Mouse (Mus musculus): Measurements from ENCODE around the gene Pcyt2.
A peak's percentile ranks its signal among the peaks of the same experiment; 100 is the strongest.

The Pcyt2 gene

DNA sequence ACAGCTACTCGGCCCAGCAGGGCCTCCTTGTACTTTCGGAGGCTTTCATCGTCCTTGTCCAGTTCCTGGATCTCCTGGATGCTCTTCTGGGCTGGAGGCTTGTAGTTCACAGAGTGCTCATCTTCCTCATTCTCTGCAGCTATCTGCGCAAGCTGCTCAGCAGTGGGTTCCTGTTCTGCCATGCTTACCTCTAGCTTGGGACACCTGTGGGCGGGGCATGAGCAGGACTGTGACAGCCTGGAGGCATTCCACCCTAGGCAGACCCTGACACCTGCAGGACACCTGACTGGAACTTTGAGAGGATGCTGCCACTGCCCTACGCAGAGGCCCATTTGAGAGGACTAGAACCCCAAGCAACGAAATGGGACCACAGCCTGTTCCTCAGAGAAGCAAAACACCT, 37.5 kb downstream of the Pcyt2 start:
- DNase-seq = no peak

DNA sequence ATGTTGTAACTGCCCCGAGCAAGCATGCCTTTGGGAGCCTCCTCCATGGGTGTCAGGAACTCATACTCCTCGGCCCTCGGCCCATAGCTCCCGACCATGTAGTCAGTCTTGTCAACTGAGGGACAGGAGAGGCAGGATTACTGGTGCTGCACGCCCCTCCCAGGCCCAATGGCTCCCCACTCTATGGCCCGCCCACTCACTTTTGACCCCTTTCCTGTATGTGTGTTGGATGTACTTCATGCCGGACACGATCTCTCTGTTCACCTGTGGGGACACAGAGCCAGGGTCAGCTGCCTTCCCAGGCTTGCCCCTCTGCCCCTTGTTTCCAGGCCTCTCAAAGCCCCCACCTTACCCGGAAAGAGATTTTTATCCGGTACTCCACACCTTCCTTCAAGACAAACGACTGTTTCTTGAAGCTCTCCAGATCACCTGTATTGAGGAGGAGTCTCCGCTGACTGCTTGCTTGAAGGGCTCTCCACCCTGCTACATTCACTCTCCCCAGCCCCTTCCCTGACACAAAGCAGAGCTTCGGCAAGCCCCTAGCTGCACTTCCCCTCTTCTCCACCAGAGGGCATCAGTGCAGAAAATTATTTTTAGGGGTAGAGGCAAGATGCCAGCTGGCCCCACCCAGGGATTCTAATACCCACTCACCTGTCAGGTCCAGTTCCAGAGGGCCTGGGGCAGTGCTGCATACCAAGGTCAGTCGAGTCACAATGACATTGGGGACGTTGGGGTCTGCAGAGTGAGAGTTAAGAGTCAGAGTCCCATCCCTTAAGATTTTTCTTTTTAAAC, 38.2 kb downstream of the Pcyt2 start:
- DNase-seq = peak; percentile 67

DNA sequence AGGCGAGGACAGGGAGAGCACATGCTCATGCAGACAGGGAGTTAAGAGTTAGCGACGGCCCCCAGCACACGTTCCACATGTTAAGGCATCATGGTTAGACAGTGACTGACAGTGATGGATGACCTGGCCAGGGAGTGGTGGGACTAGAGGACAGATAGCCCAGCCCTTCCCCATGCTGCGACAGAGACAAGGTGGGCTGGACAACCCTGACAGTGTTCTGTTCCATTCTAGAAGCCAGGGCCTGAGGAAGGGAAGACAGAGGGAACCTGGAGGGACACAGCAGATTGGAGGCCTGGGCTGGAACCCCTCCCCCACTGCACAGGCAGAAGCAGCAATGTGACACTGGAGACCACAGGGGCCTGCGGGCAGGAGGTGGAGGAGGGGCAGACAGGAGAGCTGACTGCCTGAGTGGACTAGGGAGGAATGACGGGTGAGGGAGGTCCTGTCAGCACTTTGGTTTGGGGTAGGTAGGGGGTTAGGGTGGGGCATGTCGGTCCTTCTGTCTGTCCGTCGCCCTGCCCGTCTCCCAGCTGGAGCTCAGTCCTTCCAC, 39.0 kb downstream of the Pcyt2 start:
- DNase-seq = no peak

DNA sequence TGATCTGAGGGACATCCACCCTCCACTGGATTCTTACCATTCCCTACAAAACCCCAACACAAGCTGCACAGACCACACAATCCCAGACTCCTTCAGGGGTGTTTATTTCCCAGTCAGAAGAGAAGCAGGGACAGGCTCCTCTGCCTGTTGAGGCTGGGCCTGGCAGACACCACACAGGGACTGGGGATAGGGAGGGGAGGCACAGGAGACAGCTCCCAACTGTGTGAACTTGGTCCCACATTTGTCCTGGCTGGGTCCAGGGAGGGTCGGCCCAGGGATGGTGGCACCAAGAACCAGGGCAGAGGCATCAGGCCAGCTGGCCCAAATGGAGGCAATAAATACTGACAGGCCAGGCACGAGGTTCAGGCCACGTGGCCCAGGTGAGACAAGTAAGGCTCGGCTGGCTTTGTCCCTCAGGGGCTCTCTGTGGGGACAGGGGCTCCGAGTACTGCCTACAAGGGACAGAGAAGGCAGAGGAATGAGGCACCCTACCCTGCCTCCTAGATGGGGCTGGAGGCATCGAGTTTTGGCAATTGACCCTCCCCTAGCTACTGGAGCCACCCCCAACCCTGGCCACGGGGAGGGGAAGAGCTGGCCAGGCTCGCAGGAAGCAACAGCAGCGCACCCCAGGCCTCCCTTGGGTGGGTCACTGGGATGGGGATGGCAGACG, 39.6 kb downstream of the Pcyt2 start:
- DNase-seq = no peak

DNA sequence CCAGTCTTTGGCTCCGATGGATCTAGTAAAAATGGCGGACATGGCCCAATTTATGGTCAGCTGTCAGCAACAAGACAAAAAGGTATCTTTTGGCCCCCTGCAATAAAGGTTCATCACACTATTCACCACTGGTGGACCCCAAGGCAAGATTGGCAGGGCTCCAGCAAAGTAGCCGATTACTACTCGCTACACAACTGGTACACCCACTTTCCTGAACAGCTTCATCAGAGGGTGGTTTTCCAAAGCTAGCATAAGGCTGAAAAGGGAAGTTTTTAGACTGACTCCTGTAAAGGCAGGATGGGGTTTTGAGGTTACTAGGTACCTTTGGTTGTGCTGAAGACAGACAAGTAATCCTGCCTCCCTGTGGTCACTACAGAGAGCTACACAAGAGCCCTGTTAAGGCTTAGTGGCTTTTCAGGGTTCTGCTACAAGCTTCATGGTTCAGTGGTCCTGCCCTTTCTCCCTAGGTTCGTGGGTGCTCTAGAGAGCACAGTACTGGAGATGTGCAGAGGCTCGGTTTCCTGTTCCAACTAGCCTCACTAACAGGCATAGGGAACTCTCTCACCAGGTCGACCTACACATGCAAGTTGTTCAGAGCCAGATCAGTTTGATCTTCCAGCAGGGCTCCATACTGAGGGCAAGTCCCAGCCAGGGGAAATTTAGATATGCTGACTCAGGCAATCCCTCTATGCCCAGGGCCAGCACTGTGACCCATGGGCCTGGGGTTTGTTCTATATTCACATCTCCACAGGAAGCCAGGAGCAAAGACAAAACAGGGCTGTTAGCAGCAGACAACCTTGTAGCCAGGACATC, 40.3 kb downstream of the Pcyt2 start:
- DNase-seq = no peak

DNA sequence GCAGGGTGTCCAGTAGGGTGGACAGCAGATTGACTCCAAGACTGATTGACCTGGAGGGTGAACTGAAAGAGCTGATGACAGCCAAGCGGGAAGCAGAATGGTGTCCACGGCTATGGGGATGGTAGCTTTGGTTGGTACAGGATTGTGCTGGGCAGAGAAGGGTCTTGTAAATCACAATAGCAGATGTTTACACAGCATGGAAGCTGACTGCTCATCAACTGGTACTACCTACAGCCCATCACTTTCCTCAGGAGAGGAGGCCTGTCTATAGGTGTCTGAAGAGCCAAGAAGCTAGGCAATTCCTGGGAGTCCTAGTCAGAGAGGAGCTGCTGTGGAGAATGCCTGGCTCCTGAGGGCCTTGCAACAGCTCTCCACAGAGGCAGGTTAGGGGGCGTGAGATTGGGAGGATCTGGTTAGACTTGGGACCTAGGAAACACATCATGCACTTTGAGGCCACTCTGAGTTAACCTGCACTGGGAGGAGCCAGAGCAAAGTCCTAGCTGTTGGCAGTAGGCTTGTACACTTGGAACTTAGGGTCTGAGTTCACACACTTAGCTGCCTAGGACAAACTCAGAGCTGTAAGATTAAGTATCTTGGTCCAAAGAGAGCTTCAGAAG, 41.3 kb downstream of the Pcyt2 start:
- no peak for DNase-seq

DNA sequence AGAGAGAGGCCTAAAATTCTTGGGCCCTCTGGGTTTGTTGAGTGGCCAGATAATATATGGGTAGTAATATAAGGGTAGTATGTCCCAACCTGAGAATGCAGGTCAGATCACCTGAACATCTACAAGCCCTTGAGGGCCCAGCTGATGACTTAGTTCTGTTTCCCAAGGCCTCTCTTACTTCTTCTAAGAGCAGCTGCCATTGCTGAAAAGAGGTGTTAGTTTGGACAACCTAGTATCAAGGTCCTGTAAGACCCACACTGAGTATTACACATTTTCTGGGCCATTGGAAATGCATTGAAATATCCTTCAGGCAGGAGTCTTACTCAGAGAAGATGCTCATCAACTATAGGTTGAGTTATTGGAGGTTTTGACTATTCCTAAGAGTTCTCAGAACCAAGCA, 41.8 kb downstream of the Pcyt2 start:
- DNase-seq = no peak

DNA sequence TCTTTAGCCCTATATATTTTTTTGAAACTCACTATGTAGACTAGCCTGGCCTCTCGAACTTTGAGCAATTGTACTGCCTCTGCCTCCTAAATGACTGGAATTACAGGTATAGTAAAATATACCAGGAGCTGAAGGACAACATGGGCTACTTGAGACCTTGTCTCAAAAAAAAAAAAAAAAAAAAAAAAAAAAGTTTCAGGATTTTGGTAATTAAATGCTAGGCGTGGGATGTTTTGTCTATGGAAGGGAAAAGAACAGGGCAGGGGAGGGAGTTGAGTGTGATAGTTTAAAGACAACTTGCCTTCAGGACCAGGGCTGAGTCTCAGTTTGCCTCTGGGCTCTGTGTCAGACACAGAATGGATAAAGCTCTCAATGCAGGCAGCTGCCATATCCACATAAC, 42.7 kb downstream of the Pcyt2 start:
- no peak for DNase-seq

DNA sequence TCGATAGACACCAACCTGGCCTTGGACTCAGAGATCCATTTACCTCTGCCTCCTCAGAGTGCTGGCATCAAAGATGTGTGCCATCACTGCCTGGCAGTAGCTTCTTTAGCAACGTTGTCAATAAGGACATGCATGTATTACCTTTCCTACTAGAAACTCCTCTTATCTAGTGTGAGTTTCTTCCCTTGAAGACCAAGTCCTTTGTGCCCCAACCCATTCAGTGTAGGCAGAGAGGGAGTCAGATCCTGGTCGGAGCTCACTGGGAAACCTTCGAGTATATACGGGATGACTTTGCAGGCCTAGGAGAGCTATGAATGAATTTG, 43.5 kb downstream of the Pcyt2 start:
- no peak for DNase-seq

DNA sequence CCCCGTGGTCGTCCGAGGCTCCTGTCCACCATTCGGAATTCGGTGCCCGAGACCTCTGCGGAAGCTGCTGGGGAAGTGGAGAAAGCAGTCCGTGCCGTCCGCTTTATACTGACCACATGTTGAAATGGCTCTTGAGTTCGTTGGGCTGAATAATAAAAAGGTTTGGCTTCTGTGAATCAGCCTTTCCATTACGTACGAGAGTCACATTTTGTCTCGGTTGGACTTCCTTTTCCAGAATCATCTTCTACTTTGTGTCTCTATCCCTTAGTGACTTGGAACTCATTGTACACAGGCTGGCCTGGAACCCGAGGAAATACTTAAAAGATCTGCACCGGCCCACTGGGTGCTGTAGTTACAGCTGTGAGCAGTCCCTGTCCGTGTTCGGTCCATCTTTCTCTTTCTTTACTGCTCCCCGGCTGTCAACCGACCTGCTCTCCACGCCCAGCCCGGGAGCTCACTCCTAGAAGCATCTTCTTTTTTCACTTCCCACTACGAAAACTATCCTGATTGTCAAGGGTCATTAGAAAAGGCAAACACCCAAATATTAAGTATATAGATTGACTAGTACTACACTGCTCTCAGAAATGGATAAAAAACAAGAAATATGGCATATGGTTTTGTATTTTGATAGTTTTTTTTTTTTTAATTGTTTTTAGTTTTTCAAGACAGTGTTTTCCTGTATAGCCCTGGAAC, 44.0 kb downstream of the Pcyt2 start:
- DNase-seq = no peak

DNA sequence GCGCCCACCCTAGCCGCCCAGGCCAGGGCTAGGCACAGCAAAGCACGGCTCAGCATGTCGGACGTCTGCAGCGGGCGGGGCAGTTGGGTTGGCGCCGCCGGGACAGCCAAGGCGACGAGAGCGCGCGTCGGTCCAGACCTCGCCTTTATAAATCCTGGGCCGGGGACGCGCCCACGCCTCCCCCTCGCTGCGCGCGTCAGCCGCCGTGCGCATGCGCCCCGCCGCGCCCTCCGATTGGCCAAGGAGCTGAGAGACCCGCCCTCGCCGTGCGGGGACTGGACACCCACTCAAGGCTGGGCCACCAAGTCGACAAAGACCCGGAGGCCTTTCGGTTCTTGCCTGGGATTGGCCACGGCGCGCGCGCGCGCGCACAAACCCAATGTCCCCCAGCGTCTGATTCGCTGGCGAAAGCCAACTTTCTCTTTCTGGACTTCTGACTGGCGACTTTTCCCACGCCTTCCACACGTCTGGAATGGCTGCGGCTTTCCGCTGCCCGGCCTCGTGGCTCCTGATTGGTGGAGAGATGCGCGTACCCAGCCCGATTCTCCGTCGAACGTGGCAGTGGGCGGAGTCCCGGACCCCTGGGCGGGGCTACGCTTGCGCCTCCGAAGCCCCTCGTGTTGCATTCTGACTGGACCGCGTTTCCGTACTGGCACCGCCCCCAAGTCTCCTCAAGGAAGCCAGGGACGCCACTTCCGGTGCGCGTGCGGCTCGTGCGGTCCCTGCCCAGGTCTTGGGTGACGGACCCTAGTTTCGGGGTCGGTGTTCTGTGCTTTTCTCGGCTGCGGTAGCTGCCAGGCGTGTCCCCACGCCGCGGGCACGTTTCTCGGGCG, 44.8 kb downstream of the Pcyt2 start, which contains the start of gene P4hb:
TSS of gene P4hb (minus strand) at position 502 of the 833 bp plus-strand sequence.
- DNase-seq = peak; percentile 100

DNA sequence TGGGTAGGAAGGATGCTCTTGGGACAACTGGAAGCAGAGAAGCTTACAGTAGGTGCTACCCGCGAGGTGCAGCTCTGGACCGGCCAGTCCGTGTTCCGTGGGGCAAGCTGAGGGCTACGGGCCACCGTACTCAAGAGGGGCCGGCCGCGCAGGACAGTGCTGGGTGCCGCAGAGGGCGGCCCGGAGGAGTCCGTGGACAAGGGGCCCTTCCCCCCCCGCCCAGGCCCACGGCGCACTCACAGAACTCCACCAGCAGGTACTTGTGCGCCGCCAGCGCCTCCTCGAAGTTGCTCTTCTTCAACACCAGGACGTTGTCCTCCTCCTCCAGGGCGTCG, 45.4 kb downstream of the Pcyt2 start:
- DNase-seq = no peak

DNA sequence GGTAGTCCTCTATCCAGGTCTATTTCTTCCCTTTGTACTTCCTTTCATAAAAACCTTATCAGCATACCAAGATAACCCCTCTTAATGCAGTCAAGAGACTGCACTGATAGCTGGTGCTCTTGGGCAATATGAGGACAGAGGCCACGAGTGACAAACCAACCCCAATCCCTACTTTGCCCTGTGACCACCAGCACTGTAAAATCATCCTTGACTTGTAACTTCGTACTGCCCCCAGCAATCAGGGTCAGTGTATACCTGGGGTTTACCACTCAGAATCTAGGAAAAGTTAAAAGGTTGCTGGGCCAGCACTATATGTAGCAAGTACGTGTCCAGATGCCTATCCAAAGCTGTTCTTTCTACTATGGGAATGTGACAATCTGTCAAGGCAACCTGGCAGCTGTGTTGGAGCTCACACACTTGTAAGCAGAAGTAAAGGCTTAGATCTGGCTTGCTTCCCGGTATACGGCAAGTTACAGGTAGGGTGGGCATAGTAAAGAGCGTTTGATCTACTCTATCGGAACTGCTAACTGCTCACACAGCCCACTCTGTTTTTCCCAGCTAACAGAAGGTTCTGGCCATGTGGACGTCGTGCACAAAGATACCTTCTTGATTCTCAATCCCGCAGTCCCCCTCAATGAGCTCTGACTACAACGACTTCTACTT, 45.9 kb downstream of the Pcyt2 start:
- no peak for DNase-seq

DNA sequence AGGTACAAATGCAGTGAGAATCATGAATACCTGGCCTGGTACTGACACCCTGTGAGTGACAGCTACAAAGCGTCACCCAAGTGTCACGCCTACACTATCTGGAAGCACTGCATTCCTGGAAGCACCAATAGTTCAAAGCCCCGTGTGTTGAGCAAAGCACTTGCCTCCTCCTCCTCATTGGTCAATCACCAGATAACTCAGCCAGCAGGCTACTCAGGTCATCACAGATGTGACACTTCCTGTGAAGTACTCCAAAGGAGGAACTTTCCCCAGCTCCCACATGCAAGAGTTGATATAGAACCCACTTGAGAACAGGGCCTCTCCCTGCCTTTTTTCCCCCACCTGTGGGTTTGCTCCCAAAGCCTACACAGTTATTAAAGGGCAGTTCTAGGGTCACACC, 46.6 kb downstream of the Pcyt2 start:
- no peak for DNase-seq

DNA sequence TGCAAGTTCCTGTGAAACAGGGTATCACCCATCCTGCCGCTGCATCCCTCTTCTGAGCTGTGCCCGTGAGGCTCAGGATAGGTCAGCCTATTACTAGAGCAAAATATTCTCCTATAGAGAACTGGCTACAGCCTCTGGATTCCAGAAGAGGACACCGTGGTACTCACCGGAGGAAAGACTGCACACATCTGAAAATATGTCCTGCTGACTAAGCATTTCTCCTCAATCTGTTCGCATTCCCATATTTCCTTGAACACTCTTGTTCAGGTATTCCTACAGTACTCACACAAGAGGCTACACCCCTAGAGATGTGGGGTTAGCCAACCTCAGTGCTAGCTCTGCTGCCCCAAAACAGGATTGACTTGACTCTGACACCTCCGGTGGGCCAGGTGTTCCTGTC, 49.4 kb downstream of the Pcyt2 start:
- DNase-seq = no peak

DNA sequence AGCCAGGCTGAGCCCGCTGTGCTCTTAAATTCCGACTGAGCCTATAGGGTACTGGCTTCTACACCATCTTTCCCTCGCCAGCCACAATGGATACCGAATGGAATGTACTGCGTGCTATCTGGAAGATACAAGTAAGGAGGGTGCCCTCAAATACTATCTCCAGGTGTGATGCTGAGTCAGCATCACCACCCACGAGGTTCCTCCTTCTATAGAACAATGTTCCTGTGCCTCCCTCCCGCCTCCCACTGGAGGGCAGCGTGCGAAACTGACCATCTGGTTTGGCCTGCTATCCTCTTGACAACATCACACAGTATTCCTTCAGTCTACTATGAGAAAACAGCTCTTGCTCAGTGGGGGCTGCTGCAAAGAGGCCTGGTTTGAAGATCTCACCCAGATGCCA, 52.6 kb downstream of the Pcyt2 start:
- DNase-seq = no peak

DNA sequence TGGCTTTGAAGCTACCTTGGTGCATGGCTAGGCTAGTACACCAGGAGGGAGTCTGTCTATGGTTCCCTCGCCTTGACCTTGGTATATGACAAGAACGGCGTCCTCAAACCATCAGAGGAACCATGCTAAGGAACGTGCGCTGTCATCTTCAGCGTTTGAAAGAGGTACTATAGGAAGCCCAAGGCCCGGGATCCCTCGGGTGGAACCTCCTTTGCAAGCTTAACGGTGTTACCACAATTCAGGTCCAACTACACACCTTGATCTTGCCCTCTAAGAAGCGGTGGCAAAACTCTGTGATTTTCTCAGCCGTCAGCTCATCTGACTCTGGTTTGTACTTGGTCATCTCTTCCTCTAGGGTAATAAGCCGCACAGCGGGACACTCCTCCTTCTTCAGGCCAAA, 54.8 kb downstream of the Pcyt2 start:
- no peak for DNase-seq

DNA sequence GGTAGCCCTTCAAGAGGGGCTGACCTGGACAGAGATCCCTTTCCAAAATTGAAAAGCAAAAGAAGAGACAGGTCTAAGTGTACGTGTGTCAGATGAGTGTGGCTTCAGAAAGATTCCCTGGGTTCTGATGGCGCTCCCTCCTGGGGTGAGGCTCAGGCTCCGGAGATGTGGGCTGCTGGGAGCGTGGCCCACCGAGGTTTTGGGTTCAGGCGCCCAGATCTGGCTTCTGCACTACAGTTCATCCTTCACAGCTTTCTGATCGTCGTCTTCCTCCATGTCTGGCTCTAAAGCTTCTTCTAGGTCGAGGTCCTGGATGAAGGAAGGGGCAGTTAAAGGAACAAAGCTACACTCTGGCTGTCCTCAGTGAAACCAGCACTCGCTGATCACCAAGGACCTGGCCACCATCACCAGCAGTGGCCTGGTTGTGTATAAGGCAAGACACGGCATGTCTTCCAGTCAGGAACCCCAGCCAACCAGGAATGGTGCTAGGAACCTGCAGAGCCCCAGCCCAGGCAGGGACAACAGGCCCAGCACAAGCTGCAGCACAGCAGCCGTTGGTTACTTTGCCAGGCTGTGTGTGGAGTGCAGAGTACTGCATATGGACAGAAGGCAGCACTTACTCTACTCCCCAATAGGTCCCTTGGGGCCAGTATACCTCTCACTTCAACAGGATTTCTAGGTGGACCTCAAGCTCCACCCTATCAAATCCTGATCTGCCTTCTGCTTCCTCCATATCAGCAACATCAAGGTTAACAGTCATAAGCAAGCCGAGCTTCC, 56.6 kb downstream of the Pcyt2 start:
- no peak for DNase-seq

Measured in right cerebral cortex, adult 18-20 months (tissue).